Mouse (Mus musculus) MEL (cell line): ENCODE data around the gene Qdpr. TPM values are rescaled to one million over a fixed set of nuclear protein-coding genes. Genes with fewer than 3 reads are reported as not detected.

Experiments
- DNase-seq: peaks from one replicate; pipeline ENCODE4 v3.0.0; 2011; ENCODE audit warnings: low read depth, low spot score
- H3K27ac ChIP-seq: 2 replicates; pipeline ENCODE4 v1.5.1; 2012; ENCODE audit warnings: low read depth, mild to moderate bottlenecking, control low read depth, low read length, moderate library complexity; ENCODE audit not compliant: control insufficient read depth
- H3K27me3 ChIP-seq, 2 experiments: fragments of 150-350 bp in 1 of 2; sonication (generic) in 1 of 2; 2 replicates each; pipeline ENCODE4 v1.6.1; 2012; ENCODE audit warnings: low read length in 2 of 2, mild to moderate bottlenecking in 2 of 2, improper control_type of control experiment in 1 of 2, moderate library complexity in 1 of 2; ENCODE audit not compliant: insufficient read depth in 2 of 2, control insufficient read depth in 1 of 2
- H3K36me3 ChIP-seq, 2 experiments: 2 replicates each; pipeline ENCODE4 v1.6.1; 2012 to 2014; ENCODE audit warnings: low read length in 2 of 2, improper control_type of control experiment in 1 of 2, inconsistent platforms in 1 of 2, mild to moderate bottlenecking in 1 of 2; ENCODE audit not compliant: insufficient read depth in 2 of 2, control insufficient read depth in 1 of 2
- H3K4me1 ChIP-seq, 2 experiments: fragments of 150-350 bp in 1 of 2; sonication (generic) in 1 of 2; 2 replicates each; pipeline ENCODE4 v1.6.1; 2012; ENCODE audit warnings: low read length in 2 of 2, improper control_type of control experiment in 1 of 2, mild to moderate bottlenecking in 1 of 2; ENCODE audit not compliant: insufficient read depth in 2 of 2, control insufficient read depth in 1 of 2
- H3K4me3 ChIP-seq, 2 experiments: fragments of 150-350 bp in 1 of 2; sonication (generic) in 1 of 2; 2 replicates each; pipeline ENCODE4 v1.5.1; 2012; ENCODE audit warnings: low read depth in 2 of 2, low read length in 2 of 2, mild to moderate bottlenecking in 2 of 2, moderate library complexity in 2 of 2, control low read depth in 1 of 2, improper control_type of control experiment in 1 of 2; ENCODE audit not compliant: control insufficient read depth in 1 of 2, insufficient read depth in 1 of 2
- H3K79me2 ChIP-seq: 2 replicates; pipeline ENCODE4 v1.6.1; 2012; ENCODE audit warnings: mild to moderate bottlenecking, low read length, moderate library complexity; ENCODE audit not compliant: control insufficient read depth, poor library complexity, insufficient read depth
- H3K9ac ChIP-seq: 2 replicates; pipeline ENCODE4 v1.6.1; 2012; ENCODE audit warnings: low read depth, mild to moderate bottlenecking, control low read depth, low read length, moderate library complexity; ENCODE audit not compliant: control insufficient read depth, poor library complexity, severe bottlenecking
- H3K9me3 ChIP-seq: fragments of 150-350 bp; sonication (generic); replicated peaks from 2 replicates; pipeline ENCODE4 v1.6.1; 2012; ENCODE audit warnings: mild to moderate bottlenecking, low read length, improper control_type of control experiment, moderate library complexity; ENCODE audit not compliant: insufficient read depth
- BHLHE40 ChIP-seq: IDR thresholded peaks from 2 replicates; pipeline ENCODE4 v1.6.1; 2012; ENCODE audit warnings: low read depth, mild to moderate bottlenecking, inconsistent platforms, low read length, improper control_type of control experiment, borderline replicate concordance
- CHD1 ChIP-seq: IDR thresholded peaks from 2 replicates; pipeline ENCODE4 v1.6.1; 2012; ENCODE audit warnings: low read depth, mild to moderate bottlenecking, inconsistent platforms, low read length, improper control_type of control experiment
- CTCF ChIP-seq, 3 experiments: IDR thresholded peaks in 2 of 3; conservative IDR thresholded peaks in 1 of 3; 2 replicates each; pipeline ENCODE4 v1.5.1; 2011 to 2012; ENCODE audit warnings: low read length in 3 of 3, low read depth in 2 of 3, mild to moderate bottlenecking in 2 of 3, improper control_type of control experiment in 1 of 3, inconsistent platforms in 1 of 3, mixed read lengths in 1 of 3, moderate library complexity in 1 of 3; ENCODE audit not compliant: control insufficient read depth in 1 of 3, insufficient read depth in 1 of 3, poor library complexity in 1 of 3, severe bottlenecking in 1 of 3
- E2F4 ChIP-seq: IDR thresholded peaks from 2 replicates; pipeline ENCODE4 v1.6.1; 2011; ENCODE audit warnings: low read depth, low read length, improper control_type of control experiment, borderline replicate concordance
- ELF1 ChIP-seq: IDR thresholded peaks from 2 replicates; pipeline ENCODE4 v1.6.1; 2014; ENCODE audit warnings: low read depth, mild to moderate bottlenecking, inconsistent platforms, low read length, improper control_type of control experiment, moderate library complexity
- HCFC1 ChIP-seq: IDR thresholded peaks from 2 replicates; pipeline ENCODE4 v1.6.1; 2012; ENCODE audit warnings: low read depth, mild to moderate bottlenecking, inconsistent platforms, low read length, improper control_type of control experiment, moderate library complexity
- JUND ChIP-seq: IDR thresholded peaks from 2 replicates; pipeline ENCODE4 v1.6.1; 2011; ENCODE audit warnings: low read depth, mild to moderate bottlenecking, improper control_type of control experiment, low read length
- MEF2A ChIP-seq: IDR thresholded peaks from 2 replicates; pipeline ENCODE4 v1.6.1; 2014; ENCODE audit warnings: low read depth, mild to moderate bottlenecking, inconsistent platforms, low read length, improper control_type of control experiment; ENCODE audit not compliant: poor library complexity, insufficient replicate concordance, severe bottlenecking; ENCODE audit errors: extremely low read depth
- MXI1 ChIP-seq: IDR thresholded peaks from 2 replicates; pipeline ENCODE4 v1.6.1; 2011; ENCODE audit warnings: mild to moderate bottlenecking, low read depth, low read length, improper control_type of control experiment
- MYB ChIP-seq: IDR thresholded peaks from 2 replicates; pipeline ENCODE4 v1.6.1; 2011; ENCODE audit warnings: mild to moderate bottlenecking, low read depth, low read length, improper control_type of control experiment
- NRF1 ChIP-seq: IDR thresholded peaks from 2 replicates; pipeline ENCODE4 v1.6.1; 2014; ENCODE audit warnings: low read depth, mild to moderate bottlenecking, inconsistent platforms, low read length, improper control_type of control experiment, moderate library complexity; ENCODE audit not compliant: poor library complexity, insufficient read depth, severe bottlenecking
- POLR2A ChIP-seq, 2 experiments: IDR thresholded peaks; 2 replicates each; pipeline ENCODE4 v1.6.1; 2011 to 2012; ENCODE audit warnings: low read length in 2 of 2, mild to moderate bottlenecking in 2 of 2, control low read depth in 1 of 2, improper control_type of control experiment in 1 of 2, low read depth in 1 of 2, moderate library complexity in 1 of 2; ENCODE audit not compliant: control insufficient read depth in 1 of 2, insufficient read depth in 1 of 2, poor library complexity in 1 of 2
- RAD21 ChIP-seq: IDR thresholded peaks from 2 replicates; pipeline ENCODE4 v1.6.1; 2011; ENCODE audit warnings: mild to moderate bottlenecking, low read depth, low read length, improper control_type of control experiment
- RCOR1 ChIP-seq: IDR thresholded peaks from 2 replicates; pipeline ENCODE4 v1.6.1; 2012; ENCODE audit warnings: low read depth, mild to moderate bottlenecking, inconsistent platforms, low read length, improper control_type of control experiment
- SIN3A ChIP-seq: IDR thresholded peaks from 2 replicates; pipeline ENCODE4 v1.6.1; 2012; ENCODE audit warnings: low read length, improper control_type of control experiment, inconsistent platforms
- SMC3 ChIP-seq: IDR thresholded peaks from 2 replicates; pipeline ENCODE4 v1.6.1; 2011; ENCODE audit warnings: low read depth, low read length, improper control_type of control experiment
- TBP ChIP-seq: IDR thresholded peaks from 2 replicates; pipeline ENCODE4 v1.8.0; 2011; ENCODE audit warnings: low read depth, low read length, improper control_type of control experiment
- TCF12 ChIP-seq: IDR thresholded peaks from 2 replicates; pipeline ENCODE4 v1.6.1; 2014; ENCODE audit warnings: low read depth, mild to moderate bottlenecking, inconsistent platforms, low read length, improper control_type of control experiment, moderate library complexity
- UBTF ChIP-seq: IDR thresholded peaks from 2 replicates; pipeline ENCODE4 v1.6.1; 2012; ENCODE audit warnings: low read depth, mild to moderate bottlenecking, inconsistent platforms, low read length, improper control_type of control experiment, moderate library complexity, borderline replicate concordance; ENCODE audit not compliant: insufficient read depth
- USF1 ChIP-seq: IDR thresholded peaks from 2 replicates; pipeline ENCODE4 v1.6.1; 2014; ENCODE audit warnings: low read depth, mild to moderate bottlenecking, inconsistent platforms, low read length, improper control_type of control experiment, moderate library complexity
- USF2 ChIP-seq, 2 experiments: IDR thresholded peaks; 2 replicates each; pipeline ENCODE4 v1.6.1; 2011 to 2012; ENCODE audit warnings: improper control_type of control experiment in 2 of 2, low read length in 2 of 2, borderline replicate concordance in 1 of 2, inconsistent platforms in 1 of 2, low read depth in 1 of 2, mild to moderate bottlenecking in 1 of 2; ENCODE audit not compliant: insufficient read depth in 1 of 2
- ZKSCAN1 ChIP-seq: IDR thresholded peaks from 2 replicates; pipeline ENCODE4 v1.6.1; 2012; ENCODE audit warnings: low read depth, mild to moderate bottlenecking, inconsistent platforms, low read length, improper control_type of control experiment, moderate library complexity
- ZMIZ1 ChIP-seq: IDR thresholded peaks from 2 replicates; pipeline ENCODE4 v1.6.1; 2012; ENCODE audit warnings: low read depth, mild to moderate bottlenecking, inconsistent platforms, low read length, improper control_type of control experiment, moderate library complexity
- polyA plus RNA-seq, 2 experiments: library from polyadenylated mRNA; stranded (reverse) in 1 of 2; unstranded in 1 of 2; fragments of >175 nt in 1 of 2; fragments of >200 nt in 1 of 2; gene quantifications; 2 replicates each; pipeline versions ENCODE4 v1.2.1 to v1.2.4; 2012; ENCODE audit warnings: low replicate concordance in 2 of 2, low read depth in 1 of 2; ENCODE audit not compliant: insufficient read length in 2 of 2, insufficient read depth in 1 of 2, missing spikeins in 1 of 2
- total RNA-seq: library from RNA; depleted of rRNA; stranded (reverse); fragments of 300-350 nt; gene quantifications from 2 replicates; pipeline ENCODE4 v1.2.3, GENCODE M21; 2012

The Qdpr gene
- total and polyA plus RNA-seq, 3 experiments = 119 to 226 TPM; not detected in 1

DNA sequence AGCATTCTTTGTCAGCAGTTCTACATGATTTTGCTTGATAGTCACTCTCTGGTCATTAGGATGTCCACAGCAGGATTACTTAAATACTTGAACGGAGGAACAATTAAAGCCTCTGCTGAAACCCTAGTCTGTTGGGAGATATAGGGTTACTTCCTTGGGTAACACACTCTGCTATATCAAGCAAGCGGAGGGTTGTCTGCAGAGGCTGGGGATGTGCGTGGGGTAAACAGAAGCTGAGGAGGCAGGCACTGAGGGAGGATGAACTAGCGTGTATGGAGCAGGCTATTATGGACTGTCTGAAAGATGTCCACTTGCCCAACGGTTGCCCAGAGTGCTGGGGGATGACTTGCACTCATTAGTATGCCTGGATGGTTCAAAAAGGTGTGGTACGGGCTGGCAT is 3.4 kb upstream of the Qdpr start, which contains the start of gene Clrn2:
Gene Clrn2, plus strand, starts transcription at position 301 of the 400 bp plus-strand sequence.
- H3K9me3 ChIP-seq = no peaks in the 10 kb centered on the region
- H3K36me3 ChIP-seq = peaks cover 0 to 9% of the 10 kb centered on the region in 2 experiments; a peak in 2 of 4 replicates
- TF ChIP-seq SMC3 (no peak), JUND (no peak), ELF1 (no peak), SIN3A (no peak), TBP (no peak), UBTF (no peak), ZMIZ1 (no peak), TCF12 (no peak), BHLHE40 (no peak), CHD1 (no peak), CTCF (IDR thresholded peaks at IDR 0.05 in 2 of 3, conservative IDR thresholded peaks at IDR 0.05 in 1 of 3; ENCODE audit: control insufficient read depth in 1 of 3, insufficient read depth in 1 of 3, low read depth in 2 of 3, low read length in 3 of 3, poor library complexity in 1 of 3, severe bottlenecking in 1 of 3) (no peak), MEF2A (no peak), NRF1 (no peak)
- peaks cover 5 to 11% of the 10 kb centered on the region in 2 experiments for H3K27me3 ChIP-seq
- no peak within 1 kb of the TSS for H3K27ac ChIP-seq
- no peak within 1 kb of the TSS for H3K4me3 ChIP-seq
- no peak within 1 kb of the TSS for H3K9ac ChIP-seq
- no peak for DNase-seq
- peaks cover 6% of the 10 kb centered on the region for H3K79me2 ChIP-seq
- peaks cover 0 to 11% of the 10 kb centered on the region in 2 experiments for H3K4me1 ChIP-seq

DNA sequence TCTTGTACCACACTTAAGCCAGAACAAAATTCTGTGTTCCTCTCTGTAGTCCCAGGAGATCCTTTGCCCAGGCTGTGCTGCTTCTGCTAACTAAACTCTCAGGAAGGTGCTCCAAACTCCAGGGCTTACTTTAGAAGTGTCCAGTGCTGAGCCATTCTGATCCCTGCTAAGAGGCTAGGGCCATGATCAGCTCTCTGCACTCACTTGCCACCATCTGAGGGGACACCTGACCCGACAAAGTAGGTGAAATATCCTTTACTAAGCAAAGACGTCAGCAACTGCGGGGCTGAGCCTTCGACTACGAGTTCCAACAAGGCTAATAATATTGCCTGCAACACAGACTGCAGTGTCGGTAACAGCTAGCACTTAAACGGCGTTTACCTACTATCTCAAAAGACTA is 830 bp downstream of the Qdpr start:
- TF ChIP-seq ZKSCAN1 (no peak), NRF1 (no peak), TCF12 (0 out of 2 replicates have a peak, but pooled peaks have one; percentile 7), USF2 (IDR thresholded peaks at IDR 0.05; ENCODE audit: borderline replicate concordance in 1 of 2, insufficient read depth in 1 of 2, low read depth in 1 of 2, low read length in 2 of 2) (no peak), MEF2A (no peak), POLR2A (IDR thresholded peaks at IDR 0.05; ENCODE audit: control insufficient read depth in 1 of 2, insufficient read depth in 1 of 2, low read depth in 1 of 2, low read length in 2 of 2, poor library complexity in 1 of 2) (no peak), SIN3A (no peak; the same call in none of the 2 replicates), E2F4 (no peak), HCFC1 (0 out of 2 replicates have a peak, but pooled peaks have one; percentile 11), RCOR1 (no peak), ZMIZ1 (no peak), USF1 (0 out of 2 replicates have a peak, but pooled peaks have one; percentile 9), MYB (no peak), ELF1 (no peak), SMC3 (no peak), MXI1 (no peak), CTCF (IDR thresholded peaks at IDR 0.05 in 2 of 3, conservative IDR thresholded peaks at IDR 0.05 in 1 of 3; ENCODE audit: control insufficient read depth in 1 of 3, insufficient read depth in 1 of 3, low read depth in 2 of 3, low read length in 3 of 3, poor library complexity in 1 of 3, severe bottlenecking in 1 of 3) (no peak), CHD1 (0 out of 2 replicates have a peak, but pooled peaks have one; percentile 81), UBTF (0 out of 2 replicates have a peak, but pooled peaks have one; percentile 48), RAD21 (no peak)
- Histone ChIP-seq H3K27ac (peak overlapping the region; percentile 12; the same call in 1 of the 2 replicates), H3K9me3 (no peaks in the 10 kb centered on the region), H3K79me2 (peaks cover 14% of the 10 kb centered on the region), H3K36me3 (peaks cover 3 to 16% of the 10 kb centered on the region in 2 experiments; a peak in 3 of 4 replicates), H3K9ac (peak overlapping the region; percentile 71), H3K4me3 (peak overlapping the region; percentile 71 to 89), H3K27me3 (no peaks in the 10 kb centered on the region), H3K4me1 (peaks cover 0 to 20% of the 10 kb centered on the region in 2 experiments)
- DNase-seq = peak; percentile 74
